Mouse (Mus musculus): Measurements from ENCODE around the gene Rangap1. TPM values are rescaled to one million over a fixed set of nuclear protein-coding genes. Genes with fewer than 3 reads are reported as not detected.

The Rangap1 gene
- polyA plus RNA-seq (2012; rRNA removed): 19.7 and 26.5 TPM in 2 replicates

- peak within 1 kb of the TSS; percentile 91 for H3K4me3 ChIP-seq (replicated peaks; ENCODE audit: extremely low read depth, low read depth, low read length)
- TF ChIP-seq CTCF (IDR thresholded peaks at IDR 0.05; ENCODE audit: insufficient read depth, low read length) (no peak), POLR2A (IDR thresholded peaks at IDR 0.05; ENCODE audit: borderline replicate concordance, extremely low read depth, low read depth, low read length) (peak; percentile 43; the same call in 1 of the 2 replicates)
- peak; percentile 78 for DNase-seq
- peaks cover 4% of the 10 kb centered on the region; the same call in 1 of the 2 replicates for H3K4me1 ChIP-seq (ENCODE audit: control insufficient read depth, insufficient read depth, low read length)
- WGBS: under 1% methylated on average over 65 of the region's 65 CpGs
Observed at GRCm38 (mm10) chr15:81744992-81745600, at the start of gene Rangap1, which contains the start of gene Zc3h7b. Gene Rangap1 (minus strand): TSS chr15:81745530. Gene Zc3h7b (plus strand): TSS chr15:81745057.

GRCm38 (mm10) chr15:81792444-81792843 lies 47.1 kb upstream of the Rangap1 start:
- Histone ChIP-seq H3K4me1 (ENCODE audit: control insufficient read depth, insufficient read depth, low read length) (no peaks in the 10 kb centered on the region), H3K4me3 (replicated peaks; ENCODE audit: extremely low read depth, low read depth, low read length) (no peak overlapping the region)
- WGBS: 92% methylated on average over 9 of the region's 9 CpGs
- TF ChIP-seq CTCF (IDR thresholded peaks at IDR 0.05; ENCODE audit: insufficient read depth, low read length) (no peak), POLR2A (IDR thresholded peaks at IDR 0.05; ENCODE audit: borderline replicate concordance, extremely low read depth, low read depth, low read length) (no peak)
- DNase-seq: no peak

GRCm38 (mm10) chr15:81787525-81787924 lies 42.2 kb upstream of the Rangap1 start:
- WGBS: 96% methylated on average over 13 of the region's 13 CpGs
- Histone ChIP-seq H3K4me3 (replicated peaks; ENCODE audit: extremely low read depth, low read depth, low read length) (no peak overlapping the region), H3K4me1 (ENCODE audit: control insufficient read depth, insufficient read depth, low read length) (no peaks in the 10 kb centered on the region)
- TF ChIP-seq CTCF (IDR thresholded peaks at IDR 0.05; ENCODE audit: insufficient read depth, low read length) (no peak), POLR2A (IDR thresholded peaks at IDR 0.05; ENCODE audit: borderline replicate concordance, extremely low read depth, low read depth, low read length) (no peak)
- DNase-seq: no peak

GRCm38 (mm10) chr15:81785701-81786100 lies 40.4 kb upstream of the Rangap1 start:
- 95% methylated on average over 8 of the region's 8 CpGs for WGBS
- TF ChIP-seq POLR2A (IDR thresholded peaks at IDR 0.05; ENCODE audit: borderline replicate concordance, extremely low read depth, low read depth, low read length): no peak
- TF ChIP-seq CTCF (IDR thresholded peaks at IDR 0.05; ENCODE audit: insufficient read depth, low read length): no peak
- no peak for DNase-seq
- H3K4me1 ChIP-seq (ENCODE audit: control insufficient read depth, insufficient read depth, low read length): no peaks in the 10 kb centered on the region
- H3K4me3 ChIP-seq (replicated peaks; ENCODE audit: extremely low read depth, low read depth, low read length): no peak overlapping the region

GRCm38 (mm10) chr15:81784762-81785161 lies 39.4 kb upstream of the Rangap1 start:
- DNase-seq: no peak
- 69% methylated on average over 5 of the region's 5 CpGs for WGBS

GRCm38 (mm10) chr15:81781816-81782215 lies 36.5 kb upstream of the Rangap1 start:
- WGBS: 73% methylated on average over 7 of the region's 7 CpGs
- no peaks in the 10 kb centered on the region for H3K4me1 ChIP-seq (ENCODE audit: control insufficient read depth, insufficient read depth, low read length)
- TF ChIP-seq CTCF (IDR thresholded peaks at IDR 0.05; ENCODE audit: insufficient read depth, low read length) (no peak), POLR2A (IDR thresholded peaks at IDR 0.05; ENCODE audit: borderline replicate concordance, extremely low read depth, low read depth, low read length) (no peak)
- H3K4me3 ChIP-seq (replicated peaks; ENCODE audit: extremely low read depth, low read depth, low read length): no peak overlapping the region
- no peak for DNase-seq

More at GRCm38 (mm10) chr15:81784762-81785161, 39.4 kb upstream of the Rangap1 start:
- no peak for TF ChIP-seq CTCF (IDR thresholded peaks at IDR 0.05; ENCODE audit: insufficient read depth, low read length)
- no peaks in the 10 kb centered on the region for H3K4me1 ChIP-seq (ENCODE audit: control insufficient read depth, insufficient read depth, low read length)
- H3K4me3 ChIP-seq (replicated peaks; ENCODE audit: extremely low read depth, low read depth, low read length): no peak overlapping the region

- H3K4me1 ChIP-seq (ENCODE audit: control insufficient read depth, insufficient read depth, low read length): no peaks in the 10 kb centered on the region
- no peak overlapping the region for H3K4me3 ChIP-seq (replicated peaks; ENCODE audit: extremely low read depth, low read depth, low read length)
- WGBS: 82% methylated on average over 11 of the region's 11 CpGs
- TF ChIP-seq POLR2A (IDR thresholded peaks at IDR 0.05; ENCODE audit: borderline replicate concordance, extremely low read depth, low read depth, low read length) (no peak), CTCF (IDR thresholded peaks at IDR 0.05; ENCODE audit: insufficient read depth, low read length) (no peak)
- DNase-seq: no peak
Observed at GRCm38 (mm10) chr15:81776631-81777422, 31.5 kb upstream of the Rangap1 start.

- no peak overlapping the region for H3K4me3 ChIP-seq (replicated peaks; ENCODE audit: extremely low read depth, low read depth, low read length)
- no peak for DNase-seq
- 87% methylated on average over 15 of the region's 15 CpGs for WGBS
- TF ChIP-seq POLR2A (IDR thresholded peaks at IDR 0.05; ENCODE audit: borderline replicate concordance, extremely low read depth, low read depth, low read length) (no peak), CTCF (IDR thresholded peaks at IDR 0.05; ENCODE audit: insufficient read depth, low read length) (no peak)
- no peaks in the 10 kb centered on the region for H3K4me1 ChIP-seq (ENCODE audit: control insufficient read depth, insufficient read depth, low read length)
Observed at GRCm38 (mm10) chr15:81774505-81775171, 29.3 kb upstream of the Rangap1 start.

- no peak for DNase-seq
- no peaks in the 10 kb centered on the region for H3K4me1 ChIP-seq (ENCODE audit: control insufficient read depth, insufficient read depth, low read length)
- TF ChIP-seq CTCF (IDR thresholded peaks at IDR 0.05; ENCODE audit: insufficient read depth, low read length) (no peak), POLR2A (IDR thresholded peaks at IDR 0.05; ENCODE audit: borderline replicate concordance, extremely low read depth, low read depth, low read length) (no peak)
- no peak overlapping the region for H3K4me3 ChIP-seq (replicated peaks; ENCODE audit: extremely low read depth, low read depth, low read length)
- 86% methylated on average over 20 of the region's 20 CpGs for WGBS
Observed at GRCm38 (mm10) chr15:81772431-81773120, 27.2 kb upstream of the Rangap1 start.
